Mouse (Mus musculus): ENCODE data around the gene Mxra7. TPM values are rescaled to one million over a fixed set of nuclear protein-coding genes. Genes with fewer than 3 reads are reported as not detected.
"Not testable (repeated sequence)": the region's sequence is repeated elsewhere in the genome, so short reads cannot be mapped to it uniquely, and the experiment has no call there.

The Mxra7 gene
- total RNA-seq, 2 experiments from 2014 or later, result 27.7 to 32.1 TPM

- intact Hi-C loops (cut with DNase I), result no loop called here
- no peak for DNase-seq
These were observed 20.4 kb upstream of the Mxra7 start for GRCm38 (mm10) chr11:116848086-116848876.

DNA sequence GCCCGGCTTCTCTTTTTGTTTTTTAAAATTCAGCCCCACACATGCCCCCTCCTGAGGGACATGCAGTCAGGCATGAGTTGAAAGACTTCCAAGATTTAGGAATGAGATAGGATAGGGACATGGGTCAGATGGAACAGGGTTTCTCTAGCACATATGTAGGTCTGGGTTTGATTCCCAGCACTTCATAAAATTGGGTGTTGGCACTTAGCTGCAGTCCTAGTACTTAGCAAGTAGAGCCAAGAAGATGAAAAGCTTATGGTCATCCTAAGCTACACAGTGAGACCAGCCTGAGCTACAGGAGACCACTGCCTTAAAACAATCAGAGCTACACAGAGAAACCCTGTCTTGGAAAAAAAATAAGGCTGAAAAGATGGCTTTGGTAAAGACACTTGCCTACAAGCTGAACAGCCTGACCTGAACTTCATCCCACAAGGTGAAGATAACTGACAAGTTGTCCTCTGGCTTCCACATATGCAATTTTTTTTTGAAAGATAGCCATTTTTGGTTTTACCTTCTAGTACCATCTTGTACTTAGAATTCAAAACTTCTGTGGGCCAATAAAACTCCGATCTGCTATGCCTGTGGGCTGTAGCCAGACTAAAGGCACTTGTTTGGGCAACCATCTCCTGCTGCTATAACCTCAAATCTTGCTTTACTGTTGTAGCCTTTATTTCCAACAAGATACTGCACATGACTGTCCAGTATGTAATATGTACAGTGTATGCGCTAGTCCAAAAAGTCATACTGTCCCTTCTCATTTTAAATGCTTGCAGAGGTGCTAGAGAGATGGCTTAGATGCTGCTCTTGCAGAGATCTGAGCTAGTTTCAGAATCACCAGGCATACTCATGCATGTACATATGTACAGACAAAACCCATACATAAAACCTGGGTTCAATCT is 19.6 kb upstream of the Mxra7 start:
- DNase-seq, result no peak
- intact Hi-C loops (cut with DNase I), result no loop called here

DNA sequence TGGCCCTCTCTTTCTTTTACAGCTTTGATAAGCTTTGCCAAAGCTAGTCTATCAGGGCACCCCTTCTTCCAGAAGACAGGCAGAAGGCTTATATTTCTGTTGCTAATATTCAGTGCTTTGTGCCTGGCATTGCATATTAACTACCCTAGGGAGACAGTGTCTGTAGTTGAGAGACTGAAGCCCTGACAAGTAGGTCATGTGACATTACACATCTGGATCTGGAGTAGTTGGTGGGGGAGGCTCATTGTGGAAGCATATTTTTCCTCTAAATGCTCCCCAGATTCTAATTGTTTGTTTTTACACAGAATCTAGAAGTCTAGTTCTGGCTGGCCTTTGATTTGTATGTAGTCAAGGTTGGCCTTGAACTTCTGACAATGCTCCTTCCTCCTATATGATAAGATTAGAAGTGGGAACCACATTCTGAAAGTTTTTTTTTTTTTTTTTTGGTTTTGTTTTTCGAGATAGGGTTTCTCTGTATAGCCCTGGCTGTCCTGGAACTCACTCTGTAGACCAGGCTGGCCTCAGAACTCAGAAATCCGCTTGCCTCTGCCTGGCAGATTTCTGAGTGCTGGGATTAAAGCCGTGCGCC is 18.8 kb upstream of the Mxra7 start:
- no peak for DNase-seq
- intact Hi-C loops (cut with DNase I), result no loop called here

DNA sequence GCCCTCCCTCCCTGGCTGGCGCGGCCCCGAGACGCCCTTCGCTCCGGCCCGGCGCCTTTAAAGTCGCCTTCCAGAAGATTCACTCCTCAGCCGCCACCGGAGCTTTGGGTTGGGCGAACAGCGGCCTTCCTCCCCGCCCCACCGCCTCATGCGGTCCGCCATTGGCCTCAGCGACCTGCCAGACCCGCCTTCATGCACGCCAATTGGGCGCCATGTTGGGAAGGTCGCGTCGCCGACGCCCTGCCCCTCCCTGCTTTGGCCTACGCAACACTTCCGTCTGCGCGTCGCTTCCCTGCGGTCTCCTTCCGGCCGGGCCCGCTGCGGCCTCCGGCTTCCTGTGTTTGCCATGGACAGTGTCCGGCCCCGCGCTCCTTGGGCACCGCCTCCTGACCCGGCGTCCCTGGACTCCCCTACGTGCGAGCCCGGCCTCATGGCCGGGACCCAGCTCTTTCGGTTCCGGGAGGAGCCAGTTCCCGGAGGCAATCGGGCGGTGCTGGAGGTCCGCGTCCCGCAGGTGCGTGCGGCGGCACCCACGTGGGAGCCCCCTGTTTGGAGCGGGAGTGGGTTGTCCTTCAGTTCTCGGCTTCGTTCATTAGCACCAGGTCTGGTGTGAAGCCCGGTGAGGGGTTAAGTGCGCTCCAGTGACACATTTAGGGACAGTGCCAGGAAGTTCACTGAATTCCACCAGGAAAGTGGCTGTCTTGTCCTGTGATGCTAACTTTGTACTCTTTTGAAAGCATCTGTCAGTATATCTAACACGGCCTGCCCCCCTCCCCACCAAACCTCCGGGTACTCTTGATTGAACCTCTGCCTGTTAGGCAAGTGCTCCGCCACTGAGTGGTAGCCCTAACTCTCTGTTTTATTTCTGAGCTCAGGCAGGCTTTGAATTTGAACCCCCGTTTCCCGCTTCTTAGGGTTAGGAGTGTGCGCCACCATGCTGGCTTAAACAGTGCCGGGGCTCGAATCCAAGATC is 15.7 kb upstream of the Mxra7 start, which contains the start of the genes Mettl23 and Jmjd6:
TSS of gene Mettl23 (plus strand) at position 18 of the 973 bp plus-strand sequence.
TSS of gene Jmjd6 (minus strand) at position 189 of the 973 bp plus-strand sequence.
- intact Hi-C loops (cut with DNase I), result loop anchor here (2.0 kb wide), 1 partner anchor 15 kb away; the partner anchor contains the start of gene Mxra7
- DNase-seq, result peak; percentile 97

GRCm38 (mm10) chr11:116842531-116843260 is 14.8 kb upstream of the Mxra7 start:
- peak; percentile 68 to 74 for DNase-seq
- intact Hi-C loops (cut with DNase I), result loop anchor here (2.0 kb wide), 1 partner anchor 14 kb away; the partner anchor contains the start of gene Mxra7

DNA sequence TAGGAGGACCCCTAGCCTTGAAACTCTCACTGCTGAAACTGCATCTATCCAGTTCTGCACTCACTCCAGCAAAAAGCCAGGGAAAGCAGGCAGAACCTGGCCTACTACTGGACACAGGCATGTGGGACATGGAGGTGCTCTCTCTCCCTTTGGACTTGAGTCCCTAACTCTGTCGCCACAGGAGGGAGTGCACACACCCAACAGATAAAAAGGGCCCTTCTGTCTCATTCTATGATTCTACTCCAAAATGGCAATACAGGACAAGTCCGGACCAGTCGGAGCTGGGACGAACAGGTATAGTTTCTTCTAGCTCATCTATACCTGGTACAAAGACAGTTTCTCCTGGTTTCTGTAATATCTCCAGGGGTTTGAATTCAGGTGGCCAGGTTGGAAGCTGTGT is 12.9 kb upstream of the Mxra7 start:
- intact Hi-C loops (cut with DNase I), result no loop called here
- DNase-seq, result no peak

DNA sequence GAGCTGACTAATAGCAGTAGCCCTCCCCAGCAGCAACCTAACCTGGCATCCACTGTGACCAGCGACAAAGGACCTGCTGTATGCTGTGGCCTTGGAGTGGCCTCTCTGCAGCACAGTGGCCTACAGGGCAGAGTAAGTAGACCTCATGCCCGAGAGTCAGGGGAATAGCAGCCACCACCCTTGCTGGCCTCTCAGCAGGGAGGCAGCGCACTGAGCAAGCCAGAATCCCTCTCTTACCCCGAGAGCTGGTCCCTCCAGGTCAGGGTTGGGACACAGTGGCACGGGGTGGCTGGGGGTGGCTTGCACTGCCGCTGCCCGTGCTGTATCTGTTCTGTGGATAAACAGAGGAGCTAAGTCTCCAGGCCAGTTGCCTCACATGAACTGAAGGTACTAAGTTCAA is 11.8 kb upstream of the Mxra7 start:
- intact Hi-C loops (cut with DNase I), result no loop called here

DNA sequence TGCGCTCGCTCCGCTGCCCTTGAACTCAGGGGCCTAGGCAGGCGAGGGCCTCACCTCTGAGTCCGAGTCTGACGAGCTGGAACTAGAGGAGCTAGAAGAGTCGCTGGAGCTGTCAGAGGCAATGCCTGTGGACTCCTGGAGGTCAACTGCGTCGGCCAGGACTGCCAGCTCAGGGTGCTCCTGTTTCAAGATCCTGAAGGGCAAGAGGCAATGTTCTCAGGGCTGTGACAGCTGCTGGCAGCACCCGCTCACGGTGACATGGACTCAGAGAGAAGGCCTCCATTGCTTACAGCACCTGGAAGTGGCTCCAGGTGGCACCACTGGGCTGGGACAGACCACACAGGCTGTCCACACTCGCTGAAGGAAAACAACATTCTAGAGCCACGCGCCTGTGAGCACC is 11.1 kb upstream of the Mxra7 start:
- no peak for DNase-seq
- intact Hi-C loops (cut with DNase I), result no loop called here

More for the DNA sequence above, 11.8 kb upstream of the Mxra7 start:
- no peak for DNase-seq

DNA sequence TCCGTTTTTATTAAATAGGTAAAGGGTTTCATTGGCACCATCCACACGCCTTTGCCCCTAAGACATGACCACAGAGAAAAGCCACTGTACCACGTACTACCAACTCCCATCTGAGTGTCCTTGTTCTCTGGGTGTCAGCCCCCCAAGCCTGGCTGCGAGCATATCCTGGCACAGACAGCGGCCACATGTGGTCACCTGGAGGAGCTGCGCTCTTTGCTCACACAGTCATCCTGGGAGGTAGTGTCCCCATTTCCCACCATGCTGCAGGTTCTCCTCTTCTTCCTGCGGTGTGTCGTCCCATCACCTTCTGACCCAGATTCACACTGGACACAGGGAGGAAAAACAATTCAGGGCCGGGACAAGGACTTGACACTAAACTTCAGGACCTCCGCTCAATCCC is 9.6 kb upstream of the Mxra7 start:
- intact Hi-C loops (cut with DNase I), result no loop called here
- DNase-seq, result no peak

- intact Hi-C loops (cut with DNase I), result no loop called here
- no peak for DNase-seq
These were observed 8.4 kb upstream of the Mxra7 start for GRCm38 (mm10) chr11:116836283-116836682.

GRCm38 (mm10) chr11:116834954-116835353 is 7.1 kb upstream of the Mxra7 start:
- no peak for DNase-seq
- intact Hi-C loops (cut with DNase I), result no loop called here

GRCm38 (mm10) chr11:116832172-116832685 is 4.4 kb upstream of the Mxra7 start:
- DNase-seq, result no peak
- intact Hi-C loops (cut with DNase I), result no loop called here

- intact Hi-C loops (cut with DNase I), result no loop called here
These were observed 1.0 kb downstream of the Mxra7 start for GRCm38 (mm10) chr11:116826550-116827504.

DNA sequence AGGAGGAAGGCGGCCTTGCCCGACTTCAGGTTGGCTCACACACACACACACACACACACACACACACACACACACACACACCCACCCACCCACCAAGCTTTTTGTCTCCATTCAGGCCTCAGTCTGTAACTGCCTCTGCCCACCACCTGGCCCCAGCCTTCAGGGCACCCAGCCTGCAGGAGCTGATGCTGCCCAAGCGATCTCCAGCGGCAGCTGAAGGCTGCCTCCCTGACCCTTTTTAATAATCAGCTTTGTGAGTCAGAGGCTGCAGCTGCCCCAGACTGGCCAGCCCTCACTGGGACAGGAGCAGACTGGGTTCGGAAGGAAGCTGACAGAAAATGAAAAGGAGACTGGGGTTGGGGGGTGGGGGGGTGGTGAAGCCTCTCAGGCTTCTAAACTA is 2.6 kb downstream of the Mxra7 start:
- no peak for DNase-seq
- intact Hi-C loops (cut with DNase I), result no loop called here

More at GRCm38 (mm10) chr11:116826550-116827504, 1.0 kb downstream of the Mxra7 start:
- DNase-seq, result no peak

DNA sequence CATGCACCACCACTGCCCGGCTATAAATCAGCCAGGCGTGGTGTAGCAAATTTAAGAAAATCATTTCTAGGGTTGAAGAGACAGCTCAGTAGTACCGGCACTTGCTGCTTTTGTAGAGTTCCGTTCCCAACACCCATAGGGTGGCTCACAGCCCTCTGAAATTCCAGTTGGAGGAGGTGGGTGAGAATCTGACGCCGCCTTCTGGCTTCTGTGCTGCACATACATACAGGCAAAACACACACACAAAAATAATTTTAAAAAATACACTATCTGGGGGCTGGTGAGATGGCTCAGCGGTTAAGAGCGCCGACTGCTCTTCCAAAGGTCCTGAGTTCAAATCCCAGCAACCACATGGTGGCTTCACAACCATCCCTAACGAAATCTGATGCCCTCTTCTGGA is 4.0 kb downstream of the Mxra7 start:
- intact Hi-C loops (cut with DNase I); DNase-seq: not testable (repeated sequence)

DNA sequence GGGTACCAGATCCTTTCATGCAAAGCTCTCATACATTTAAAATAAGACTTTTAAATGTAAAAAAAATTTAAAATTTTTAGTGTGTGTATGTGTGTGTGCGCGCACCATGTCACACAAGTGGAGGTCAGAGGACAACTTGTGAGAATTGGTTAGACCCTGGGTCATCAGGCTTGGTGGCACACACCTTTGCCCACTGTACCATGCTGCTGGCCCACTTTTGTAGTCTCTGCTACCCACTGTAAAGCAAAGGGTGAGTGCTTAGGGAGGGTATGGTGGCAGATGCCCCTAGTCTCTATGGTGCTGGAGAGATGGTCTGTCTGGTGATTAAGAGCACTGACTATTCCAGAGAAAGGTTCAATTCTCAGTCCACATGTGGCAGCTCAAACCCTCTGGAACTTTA is 4.6 kb downstream of the Mxra7 start:
- no peak for DNase-seq
- intact Hi-C loops (cut with DNase I), result no loop called here

GRCm38 (mm10) chr11:116822626-116823025 is 5.2 kb downstream of the Mxra7 start:
- intact Hi-C loops (cut with DNase I), result no loop called here
- DNase-seq, result no peak

DNA sequence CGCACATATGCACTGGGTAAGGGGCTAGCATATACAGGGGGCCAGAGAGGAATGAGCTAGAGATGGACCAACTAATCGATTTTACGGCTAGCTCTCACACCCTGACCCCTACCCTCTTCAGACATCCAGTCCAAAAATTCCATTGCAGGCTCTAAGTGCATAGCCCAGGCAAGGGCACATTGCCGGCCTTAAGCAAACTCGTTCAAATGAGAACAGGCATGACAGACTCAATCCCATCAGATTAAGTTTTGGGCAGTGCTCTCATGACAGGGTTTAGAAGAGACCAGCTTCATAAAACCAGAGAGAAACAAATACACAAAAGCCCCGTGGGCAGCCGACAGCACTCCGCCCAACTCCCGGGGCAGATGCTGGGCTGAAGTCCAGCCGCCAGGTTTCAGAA is 5.6 kb downstream of the Mxra7 start:
- intact Hi-C loops (cut with DNase I), result no loop called here

More for the DNA sequence above, 5.6 kb downstream of the Mxra7 start:
- DNase-seq, result no peak
